Mouse (Mus musculus): ENCODE results near the gene Asmt.

Asmt gene

GRCm38 (mm10) chrX:170672594-170673092 is at the start of gene Asmt:
Gene Asmt, plus strand, starts transcription at chrX:170672644.
- DNase-seq (ENCODE audit: low spot score): no peak

GRCm38 (mm10) chrX:170673233-170673951 is 948 bp downstream of the Asmt start:
- DNase-seq (ENCODE audit: low spot score): no peak

- DNase-seq (ENCODE audit: low spot score): no peak
These were observed 1.9 kb downstream of the Asmt start for GRCm38 (mm10) chrX:170674229-170674771.

GRCm38 (mm10) chrX:170674885-170675876 is 2.7 kb downstream of the Asmt start:
- no peak for DNase-seq (ENCODE audit: low spot score)

GRCm38 (mm10) chrX:170675923-170676605 is 3.6 kb downstream of the Asmt start:
- DNase-seq (ENCODE audit: low spot score): no peak

- DNase-seq (ENCODE audit: low spot score): no peak
These were observed 4.3 kb downstream of the Asmt start for GRCm38 (mm10) chrX:170676606-170677239.

- DNase-seq (ENCODE audit: low spot score): no peak
These were observed 4.8 kb downstream of the Asmt start for GRCm38 (mm10) chrX:170677266-170677665.

GRCm38 (mm10) chrX:170677680-170678079 is 5.2 kb downstream of the Asmt start:
- DNase-seq (ENCODE audit: low spot score): no peak

All from lung, postnatal 25 days (tissue).